Mouse (Mus musculus) T-helper 17 cell (primary cell): ENCODE results near the gene Gpc3.

ENCODE experiments used
- in situ Hi-C, 2 experiments: fragments of 300-600 bp; cut with MboI, MseI; formaldehyde crosslinking; loops; 1 replicate in 1 of 2; 2 replicates in 1 of 2; pipeline ENCODE4 v1.15.1; 2025; ENCODE audit warnings: high pct_unique_total_duplicates in 2 of 2

Gene Gpc3

GRCm38 (mm10) chrX:52613328-52614030 is at the start of gene Gpc3:
Gene Gpc3, minus strand, starts transcription at chrX:52613950.
- in situ Hi-C loops = no loop called here

- in situ Hi-C loops = no loop called here
Measured at GRCm38 (mm10) chrX:52651975-52652374, 38.2 kb upstream of the Gpc3 start.

- in situ Hi-C loops = no loop called here
Measured at GRCm38 (mm10) chrX:52651472-52651948, 37.8 kb upstream of the Gpc3 start.

GRCm38 (mm10) chrX:52648910-52649785 is 35.4 kb upstream of the Gpc3 start:
- in situ Hi-C loops = no loop called here

GRCm38 (mm10) chrX:52644393-52644792 is 30.6 kb upstream of the Gpc3 start:
- in situ Hi-C loops = no loop called here

GRCm38 (mm10) chrX:52643350-52643749 is 29.6 kb upstream of the Gpc3 start:
- in situ Hi-C loops = no loop called here

GRCm38 (mm10) chrX:52642126-52642525 is 28.4 kb upstream of the Gpc3 start:
- in situ Hi-C loops = no loop called here

- in situ Hi-C loops = loop anchor here in 1 of 2 experiments (10.0 kb wide), 1 partner anchor 1813 kb away; no protein-coding TSS in a partner anchor
Measured at GRCm38 (mm10) chrX:52637419-52637818, 23.7 kb upstream of the Gpc3 start.

GRCm38 (mm10) chrX:52633976-52634375 is 20.2 kb upstream of the Gpc3 start:
- in situ Hi-C loops = loop anchor here in 1 of 2 experiments (10.0 kb wide), 1 partner anchor 1809 kb away; no protein-coding TSS in a partner anchor

GRCm38 (mm10) chrX:52632688-52633324 is 19.1 kb upstream of the Gpc3 start:
- in situ Hi-C loops = loop anchor here in 1 of 2 experiments (10.0 kb wide), 1 partner anchor 1808 kb away; no protein-coding TSS in a partner anchor

GRCm38 (mm10) chrX:52626963-52627716 is 13.4 kb upstream of the Gpc3 start:
- in situ Hi-C loops = no loop called here

GRCm38 (mm10) chrX:52617813-52618212 is 4.1 kb upstream of the Gpc3 start:
- in situ Hi-C loops = no loop called here

GRCm38 (mm10) chrX:52616152-52616551 is 2.4 kb upstream of the Gpc3 start:
- in situ Hi-C loops = no loop called here

GRCm38 (mm10) chrX:52614031-52614381 is 256 bp upstream of the Gpc3 start:
- in situ Hi-C loops = no loop called here

- in situ Hi-C loops = no loop called here
Measured at GRCm38 (mm10) chrX:52612806-52613205, 944 bp downstream of the Gpc3 start.

GRCm38 (mm10) chrX:52611987-52612670 is 1.6 kb downstream of the Gpc3 start:
- in situ Hi-C loops = no loop called here

GRCm38 (mm10) chrX:52611541-52611940 is 2.2 kb downstream of the Gpc3 start:
- in situ Hi-C loops = no loop called here

GRCm38 (mm10) chrX:52603143-52603542 is 10.6 kb downstream of the Gpc3 start:
- in situ Hi-C loops = no loop called here

- in situ Hi-C loops = no loop called here
Measured at GRCm38 (mm10) chrX:52599246-52599645, 14.5 kb downstream of the Gpc3 start.

- in situ Hi-C loops = no loop called here
Measured at GRCm38 (mm10) chrX:52587671-52588070, 26.1 kb downstream of the Gpc3 start.

- in situ Hi-C loops = no loop called here
Measured at GRCm38 (mm10) chrX:52559995-52560394, 53.8 kb downstream of the Gpc3 start.
